Mouse (Mus musculus) heart, embryonic 14.5 days (tissue): ENCODE results near the gene Thbs2. TPM values are rescaled to one million over a fixed set of nuclear protein-coding genes. Genes with fewer than 3 reads are reported as not detected.

ENCODE experiments used
- ATAC-seq: fragments of 200-750 bp; cut with Nextera tagmentation; 2 replicates; pipeline ENCODE4 v1.8.0; 2017; ENCODE audit warnings: low read depth, moderate TSS enrichment; ENCODE audit not compliant: insufficient number of reproducible peaks, insufficient read depth, low FRiP score
- H3K27ac ChIP-seq, 2 experiments: fragments of 200-500 bp in 1 of 2; fragments of 300-500 bp in 1 of 2; sonication (generic) in 1 of 2; replicated peaks in 1 of 2; 2 replicates each; pipeline ENCODE4 v1.5.1; 2012 to 2014; ENCODE audit warnings: low read depth in 2 of 2, low read length in 2 of 2, control low read depth in 1 of 2, mild to moderate bottlenecking in 1 of 2, mixed read lengths in 1 of 2; ENCODE audit not compliant: control insufficient read depth in 1 of 2, insufficient read depth in 1 of 2
- H3K27me3 ChIP-seq: fragments of 300-500 bp; sonication (generic); 2 replicates; pipeline ENCODE4 v1.6.1; 2014; ENCODE audit warnings: mild to moderate bottlenecking, low read length, control low read depth; ENCODE audit not compliant: control insufficient read depth, insufficient read depth
- H3K36me3 ChIP-seq: fragments of 300-500 bp; sonication (generic); 2 replicates; pipeline ENCODE4 v1.6.1; 2014; ENCODE audit warnings: mild to moderate bottlenecking, control low read depth, low read length, mixed read lengths; ENCODE audit not compliant: control insufficient read depth, insufficient read depth
- H3K4me1 ChIP-seq, 2 experiments: fragments of 200-500 bp in 1 of 2; fragments of 300-500 bp in 1 of 2; sonication (generic) in 1 of 2; 2 replicates each; pipeline ENCODE4 v1.6.1; 2012 to 2014; ENCODE audit warnings: low read length in 2 of 2, control low read depth in 1 of 2, mixed read lengths in 1 of 2; ENCODE audit not compliant: control insufficient read depth in 2 of 2, insufficient read depth in 2 of 2
- H3K4me2 ChIP-seq: fragments of 300-500 bp; sonication (generic); 2 replicates; pipeline ENCODE4 v1.6.1; 2014; ENCODE audit warnings: mild to moderate bottlenecking, low read length
- H3K4me3 ChIP-seq, 2 experiments: fragments of 200-500 bp in 1 of 2; fragments of 300-500 bp in 1 of 2; sonication (generic) in 1 of 2; 2 replicates each; pipeline ENCODE4 v1.5.1; 2012 to 2014; ENCODE audit warnings: low read length in 2 of 2, mild to moderate bottlenecking in 2 of 2, control low read depth in 1 of 2, low read depth in 1 of 2, moderate library complexity in 1 of 2; ENCODE audit not compliant: control insufficient read depth in 1 of 2, insufficient read depth in 1 of 2
- H3K9ac ChIP-seq: fragments of 300-500 bp; sonication (generic); 2 replicates; pipeline ENCODE4 v1.6.1; 2014; ENCODE audit warnings: mild to moderate bottlenecking, low read length
- H3K9me3 ChIP-seq: fragments of 300-500 bp; sonication (generic); 2 replicates; pipeline ENCODE4 v1.6.1; 2016; ENCODE audit warnings: low read length, control low read depth; ENCODE audit not compliant: control insufficient read depth
- WGBS: fragments of 180-500 bp; shearing (Covaris S2); extraction: QIAGEN DNeasy Blood & Tissue Kit; methylation state at CpG from one replicate; pipeline ENCODE4 v1.1.7; 2014; 5-methylcytosine and 5-hydroxymethylcytosine counted together
- polyA plus RNA-seq: library from polyadenylated mRNA; unstranded; fragments of >200 nt; fragmentation: Nextera tagmentation; extraction: Ambion mirVana; gene quantifications from 2 replicates; pipeline ENCODE4 v1.2.1, GENCODE M21; 2014

Gene Thbs2
- polyA plus RNA-seq, result 36.9 and 37.9 TPM in 2 replicates

GRCm38 (mm10) chr17:14693994-14694374 is at the start of gene Thbs2:
Thbs2 (minus strand) TSS chr17:14694235.
- Histone ChIP-seq H3K9me3 (no peaks in the 10 kb centered on the region), H3K4me3 (peak within 1 kb of the TSS; percentile 37 to 38)
- 1% methylated on average over 14 of the region's 14 CpGs for WGBS

DNA sequence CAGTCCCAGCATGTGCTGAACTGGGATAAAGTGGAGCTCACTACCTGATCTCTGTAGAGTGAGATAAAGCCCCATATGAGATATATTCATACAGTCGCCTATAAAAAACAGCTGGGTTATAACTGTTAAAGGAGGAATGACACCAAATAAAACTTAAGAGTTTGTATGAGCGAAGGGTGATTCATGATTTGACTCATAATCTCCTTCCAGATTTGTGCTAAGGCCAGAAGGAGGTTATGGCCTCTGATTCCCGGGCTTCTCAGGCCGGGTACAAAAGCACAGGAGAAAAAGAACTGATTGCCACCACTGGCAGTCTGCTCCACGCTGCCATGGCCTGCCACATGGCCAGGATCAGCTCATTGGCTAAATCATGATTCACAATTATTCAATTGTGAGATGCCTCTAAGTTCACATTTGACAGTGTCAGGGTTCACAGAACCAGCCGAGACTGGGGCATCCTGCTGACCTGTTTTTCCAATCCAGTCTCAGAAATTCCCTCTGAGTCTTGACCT is 41.5 kb upstream of the Thbs2 start:
- Histone ChIP-seq H3K36me3 (no peaks in the 10 kb centered on the region), H3K9me3 (no peaks in the 10 kb centered on the region), H3K4me2 (no peak overlapping the region), H3K4me1 (peaks cover 2 to 3% of the 10 kb centered on the region in 2 experiments; a peak in 3 of 4 replicates), H3K9ac (no peak overlapping the region), H3K27ac (no peak overlapping the region), H3K4me3 (no peak overlapping the region), H3K27me3 (no peaks in the 10 kb centered on the region)
- WGBS, result 71% methylated on average over 6 of the region's 6 CpGs
- no peak for ATAC-seq

More at GRCm38 (mm10) chr17:14693994-14694374, at the start of gene Thbs2:
- Histone ChIP-seq H3K9ac (peak within 1 kb of the TSS; percentile 60), H3K4me2 (peak within 1 kb of the TSS; percentile 66), H3K27ac (peak within 1 kb of the TSS in 1 of 2 experiments; percentile 55; a peak in 2 of 4 replicates), H3K27me3 (no peaks in the 10 kb centered on the region), H3K36me3 (peaks cover 7% of the 10 kb centered on the region), H3K4me1 (peaks cover 5% of the 10 kb centered on the region in 2 experiments)
- ATAC-seq, result peak; percentile 77

DNA sequence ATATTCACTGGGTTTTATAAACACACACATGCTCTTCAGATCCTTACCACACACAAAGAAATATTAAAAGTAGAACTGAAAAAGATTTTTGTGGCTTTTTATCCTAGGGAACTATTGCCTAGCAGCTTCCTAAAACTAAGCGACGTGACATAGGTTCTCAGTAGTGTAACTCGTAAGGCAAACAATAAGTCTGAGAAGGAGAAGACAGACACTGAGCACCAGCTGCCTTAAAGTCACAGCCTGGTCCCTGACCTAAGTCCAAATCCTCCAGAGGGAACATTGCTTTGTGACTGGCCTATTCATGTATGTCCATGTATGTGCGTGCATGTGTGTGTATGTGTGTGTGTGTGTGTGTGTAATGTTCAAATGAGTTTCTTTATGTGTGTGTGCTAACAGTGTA is 40.3 kb upstream of the Thbs2 start:
- no peaks in the 10 kb centered on the region for H3K36me3 ChIP-seq
- H3K4me1 ChIP-seq, result peaks cover 3 to 6% of the 10 kb centered on the region in 2 experiments; a peak in 3 of 4 replicates
- H3K4me3 ChIP-seq, result no peak overlapping the region
- H3K4me2 ChIP-seq, result no peak overlapping the region
- H3K9ac ChIP-seq, result no peak overlapping the region
- H3K9me3 ChIP-seq, result no peaks in the 10 kb centered on the region
- H3K27ac ChIP-seq, result no peak overlapping the region
- WGBS, result 76% methylated on average over 4 of the region's 4 CpGs
- ATAC-seq, result no peak
- no peaks in the 10 kb centered on the region for H3K27me3 ChIP-seq

DNA sequence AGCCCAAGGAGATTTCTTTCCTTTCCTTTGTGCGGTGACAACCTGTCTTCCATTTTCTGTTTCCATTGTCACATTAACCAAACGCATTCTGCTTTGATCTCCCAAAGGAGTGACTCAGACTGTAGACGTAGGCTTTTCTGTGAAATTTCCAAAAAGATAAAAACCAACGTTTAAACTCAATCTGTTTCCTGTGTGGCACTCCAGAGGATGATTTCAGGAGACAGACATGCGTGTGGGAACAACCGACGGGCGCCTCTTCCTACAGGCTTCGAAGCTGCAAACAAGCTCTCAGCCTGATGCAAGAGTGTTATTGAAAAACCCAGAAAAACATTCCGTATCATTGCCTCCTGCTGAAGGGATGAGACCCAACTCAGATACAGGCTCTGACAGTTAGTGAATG is 39.9 kb upstream of the Thbs2 start:
- H3K9ac ChIP-seq, result no peak overlapping the region
- 43% methylated on average over 10 of the region's 10 CpGs for WGBS
- no peaks in the 10 kb centered on the region for H3K36me3 ChIP-seq
- H3K4me1 ChIP-seq, result peaks cover 3 to 6% of the 10 kb centered on the region in 2 experiments; a peak in 3 of 4 replicates
- H3K4me2 ChIP-seq, result no peak overlapping the region
- H3K27me3 ChIP-seq, result no peaks in the 10 kb centered on the region
- no peaks in the 10 kb centered on the region for H3K9me3 ChIP-seq
- ATAC-seq, result 0 out of 2 replicates have a peak, but pooled peaks have one; percentile 28
- no peak overlapping the region for H3K4me3 ChIP-seq
- H3K27ac ChIP-seq, result no peak overlapping the region

GRCm38 (mm10) chr17:14733027-14733426 is 39.0 kb upstream of the Thbs2 start:
- no peak overlapping the region for H3K27ac ChIP-seq
- no peak overlapping the region for H3K4me2 ChIP-seq
- H3K36me3 ChIP-seq, result no peaks in the 10 kb centered on the region
- 87% methylated on average over 1 of the region's 1 CpGs for WGBS
- no peak for ATAC-seq
- H3K9me3 ChIP-seq, result no peaks in the 10 kb centered on the region
- peaks cover 3 to 6% of the 10 kb centered on the region in 2 experiments; a peak in 3 of 4 replicates for H3K4me1 ChIP-seq
- no peaks in the 10 kb centered on the region for H3K27me3 ChIP-seq
- H3K9ac ChIP-seq, result no peak overlapping the region
- no peak overlapping the region for H3K4me3 ChIP-seq

DNA sequence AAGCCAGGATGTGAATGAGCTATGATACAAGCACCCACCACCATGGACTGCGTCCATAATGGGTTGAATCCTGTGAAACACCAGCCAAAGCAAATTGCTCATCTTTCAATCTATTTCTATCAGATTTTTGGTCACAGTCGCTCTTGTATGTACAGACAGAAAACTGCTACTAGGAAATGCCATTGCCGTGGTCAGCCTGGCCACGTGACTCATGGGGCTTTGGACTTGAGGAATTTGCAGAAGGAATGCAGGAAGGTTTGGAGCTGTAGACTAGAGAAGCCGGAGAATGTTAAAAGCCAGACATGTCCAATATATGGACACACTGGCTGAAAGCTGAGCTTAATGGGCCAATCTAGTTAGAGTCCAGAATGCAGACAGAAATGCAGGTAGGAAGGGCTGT is 36.6 kb upstream of the Thbs2 start:
- Histone ChIP-seq H3K27ac (no peak overlapping the region), H3K9ac (no peak overlapping the region), H3K4me2 (no peak overlapping the region), H3K4me3 (no peak overlapping the region), H3K36me3 (no peaks in the 10 kb centered on the region), H3K9me3 (no peaks in the 10 kb centered on the region), H3K27me3 (no peaks in the 10 kb centered on the region), H3K4me1 (peaks cover 3 to 6% of the 10 kb centered on the region in 2 experiments; a peak in 3 of 4 replicates)
- 0 out of 2 replicates have a peak, but pooled peaks have one; percentile 35 for ATAC-seq
- WGBS, result 39% methylated on average over 5 of the region's 5 CpGs

DNA sequence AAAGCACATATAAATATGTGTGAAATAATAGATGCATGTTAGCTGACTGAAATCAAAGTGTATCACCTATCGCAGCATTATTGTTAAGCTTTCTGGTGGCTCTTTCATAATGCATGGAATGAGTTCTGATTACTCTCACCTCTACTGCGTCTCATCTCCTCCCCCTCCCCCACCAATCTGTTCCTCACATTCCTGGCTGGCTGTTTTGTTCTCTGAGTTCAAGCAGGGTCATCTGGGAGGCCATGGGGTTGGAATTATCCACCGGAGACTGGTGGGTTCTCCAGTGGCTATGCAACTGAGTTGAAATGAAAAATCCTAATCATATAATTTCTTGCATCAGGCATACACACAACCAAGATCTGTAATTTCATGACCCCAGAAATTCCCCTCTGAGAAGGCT is 33.4 kb upstream of the Thbs2 start:
- Histone ChIP-seq H3K9me3 (no peaks in the 10 kb centered on the region), H3K4me3 (no peak overlapping the region), H3K4me2 (no peak overlapping the region), H3K36me3 (no peaks in the 10 kb centered on the region), H3K9ac (no peak overlapping the region), H3K27ac (no peak overlapping the region), H3K4me1 (peaks cover 2 to 6% of the 10 kb centered on the region in 2 experiments; a peak in 2 of 4 replicates), H3K27me3 (no peaks in the 10 kb centered on the region)
- 28% methylated on average over 3 of the region's 3 CpGs for WGBS
- ATAC-seq, result no peak

- Histone ChIP-seq H3K9ac (no peak overlapping the region), H3K27ac (no peak overlapping the region), H3K27me3 (no peaks in the 10 kb centered on the region), H3K9me3 (no peaks in the 10 kb centered on the region), H3K36me3 (no peaks in the 10 kb centered on the region), H3K4me2 (no peak overlapping the region), H3K4me3 (no peak overlapping the region), H3K4me1 (no peaks in the 10 kb centered on the region)
- 23% methylated on average over 2 of the region's 2 CpGs for WGBS
- ATAC-seq, result no peak
Observed at GRCm38 (mm10) chr17:14724786-14725185, 30.8 kb upstream of the Thbs2 start.
